Mouse (Mus musculus): ENCODE measurements around the gene Zfp207.

- TF ChIP-seq CTCF (IDR thresholded peaks at IDR 0.05; ENCODE audit: low read depth, low read length) (no peak), GATA2 (IDR thresholded peaks at IDR 0.05; ENCODE audit: borderline replicate concordance, low read depth, low read length) (no peak)
Observed at GRCm38 (mm10) chr11:80335609-80336350, 47.3 kb upstream of the Zfp207 start.
